Mouse (Mus musculus): ENCODE measurements around the gene Snapc2. TPM values are rescaled to one million over a fixed set of nuclear protein-coding genes. Genes with fewer than 3 reads are reported as not detected.
A peak's percentile ranks its signal among the peaks of the same experiment; 100 is the strongest.

Gene Snapc2
- polyA plus RNA-seq, 1 experiment from 2014 or later, result 60.2 TPM

DNA sequence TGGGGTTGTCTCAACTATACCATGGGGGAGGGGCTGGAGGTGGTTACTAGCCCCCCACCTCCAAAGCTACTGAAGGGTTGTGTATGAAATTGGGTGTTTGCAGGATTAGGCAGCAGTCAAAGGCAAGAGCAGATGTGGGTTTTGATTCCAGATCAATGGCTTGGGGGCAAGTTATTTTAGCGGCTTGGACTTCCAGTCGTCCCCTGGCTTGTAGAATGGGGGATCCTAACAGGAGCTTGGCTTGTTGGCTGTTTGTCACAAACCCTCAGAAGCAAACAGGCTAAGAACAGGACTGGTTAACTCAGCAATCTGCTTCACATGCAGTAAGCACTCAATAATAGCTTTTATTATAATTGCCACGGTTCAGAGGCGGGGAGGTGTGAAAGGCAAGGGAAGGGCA is 4.5 kb downstream of the Snapc2 start:
- H3K27ac ChIP-seq, result peak overlapping the region; percentile 97
- peak overlapping the region; percentile 74 for H3K4me2 ChIP-seq (replicated peaks)
- H3K4me3 ChIP-seq, result peak overlapping the region; percentile 82
- no peaks in the 10 kb centered on the region for H3K27me3 ChIP-seq
- no peaks in the 10 kb centered on the region for H3K9me3 ChIP-seq (replicated peaks)
- peaks cover 43% of the 10 kb centered on the region for H3K4me1 ChIP-seq
- peaks cover 48% of the 10 kb centered on the region for H3K36me3 ChIP-seq
- no peak for ATAC-seq (ENCODE audit: low FRiP score)
- WGBS, result 57% methylated on average over 4 of the region's 4 CpGs
- peak overlapping the region; percentile 86 for H3K9ac ChIP-seq

- Histone ChIP-seq H3K27me3 (no peaks in the 10 kb centered on the region), H3K36me3 (peaks cover 56% of the 10 kb centered on the region), H3K4me2 (replicated peaks) (peak overlapping the region; percentile 74), H3K4me3 (peak overlapping the region; percentile 82), H3K4me1 (peaks cover 40% of the 10 kb centered on the region), H3K9me3 (replicated peaks) (no peaks in the 10 kb centered on the region), H3K9ac (peak overlapping the region; percentile 86), H3K27ac (peak overlapping the region; percentile 97)
- 4% methylated on average over 34 of the region's 35 CpGs for WGBS
- peak; percentile 71 for ATAC-seq (ENCODE audit: low FRiP score)
Observed at GRCm38 (mm10) chr8:4258233-4258632, 5.4 kb downstream of the Snapc2 start.

- H3K27ac ChIP-seq, result peak overlapping the region; percentile 97
- peaks cover 37% of the 10 kb centered on the region for H3K4me1 ChIP-seq
- no peaks in the 10 kb centered on the region for H3K27me3 ChIP-seq
- no peaks in the 10 kb centered on the region for H3K9me3 ChIP-seq (replicated peaks)
- peak overlapping the region; percentile 86 for H3K9ac ChIP-seq
- peak overlapping the region; percentile 74 for H3K4me2 ChIP-seq (replicated peaks)
- peak overlapping the region; percentile 82 for H3K4me3 ChIP-seq
- under 1% methylated on average over 32 of the region's 32 CpGs for WGBS
- peaks cover 59% of the 10 kb centered on the region for H3K36me3 ChIP-seq
- peak; percentile 83 for ATAC-seq (ENCODE audit: low FRiP score)
Observed at GRCm38 (mm10) chr8:4258678-4259077, 5.8 kb downstream of the Snapc2 start.

GRCm38 (mm10) chr8:4259125-4259804 is 6.4 kb downstream of the Snapc2 start, which contains the start of gene Ctxn1:
TSS of gene Ctxn1 (minus strand) at chr8:4259274.
- Histone ChIP-seq H3K27ac (peak within 1 kb of the TSS; percentile 97), H3K4me1 (peaks cover 31% of the 10 kb centered on the region), H3K36me3 (peaks cover 65% of the 10 kb centered on the region), H3K9ac (peak within 1 kb of the TSS; percentile 86), H3K4me2 (replicated peaks) (peak within 1 kb of the TSS; percentile 74), H3K4me3 (peak within 1 kb of the TSS; percentile 82), H3K27me3 (no peaks in the 10 kb centered on the region), H3K9me3 (replicated peaks) (no peaks in the 10 kb centered on the region)
- ATAC-seq (ENCODE audit: low FRiP score), result peak; percentile 92
- WGBS, result 8% methylated on average over 25 of the region's 33 CpGs

DNA sequence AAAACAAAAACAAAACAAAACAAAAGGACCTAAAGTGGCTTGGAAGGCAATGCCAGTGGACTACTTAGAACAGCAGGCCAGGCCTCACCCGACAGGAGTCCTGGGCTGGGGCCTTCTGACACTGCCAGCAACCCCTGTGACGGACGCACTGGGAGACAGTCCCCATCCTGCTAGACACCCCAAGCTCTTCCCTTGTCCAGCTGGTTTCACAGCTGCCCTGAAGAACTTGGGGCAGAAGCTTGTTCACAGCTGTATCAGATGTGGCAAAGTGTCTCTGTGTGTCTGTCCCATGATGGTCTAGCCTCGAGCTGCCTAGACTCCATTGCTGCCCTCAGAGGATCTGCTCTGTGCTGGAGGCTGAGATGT is 6.9 kb downstream of the Snapc2 start:
- H3K9ac ChIP-seq, result peak overlapping the region; percentile 86; the same call in 1 of the 2 replicates
- peak overlapping the region; percentile 74; the same call in 1 of the 2 replicates for H3K4me2 ChIP-seq (replicated peaks)
- H3K4me3 ChIP-seq, result peak overlapping the region; percentile 82; the same call in 1 of the 2 replicates
- peak overlapping the region; percentile 97 for H3K27ac ChIP-seq
- H3K27me3 ChIP-seq, result no peaks in the 10 kb centered on the region
- H3K4me1 ChIP-seq, result peaks cover 27% of the 10 kb centered on the region
- peaks cover 67% of the 10 kb centered on the region for H3K36me3 ChIP-seq
- ATAC-seq (ENCODE audit: low FRiP score), result no peak
- WGBS, result 85% methylated on average over 4 of the region's 4 CpGs
- H3K9me3 ChIP-seq (replicated peaks), result no peaks in the 10 kb centered on the region

DNA sequence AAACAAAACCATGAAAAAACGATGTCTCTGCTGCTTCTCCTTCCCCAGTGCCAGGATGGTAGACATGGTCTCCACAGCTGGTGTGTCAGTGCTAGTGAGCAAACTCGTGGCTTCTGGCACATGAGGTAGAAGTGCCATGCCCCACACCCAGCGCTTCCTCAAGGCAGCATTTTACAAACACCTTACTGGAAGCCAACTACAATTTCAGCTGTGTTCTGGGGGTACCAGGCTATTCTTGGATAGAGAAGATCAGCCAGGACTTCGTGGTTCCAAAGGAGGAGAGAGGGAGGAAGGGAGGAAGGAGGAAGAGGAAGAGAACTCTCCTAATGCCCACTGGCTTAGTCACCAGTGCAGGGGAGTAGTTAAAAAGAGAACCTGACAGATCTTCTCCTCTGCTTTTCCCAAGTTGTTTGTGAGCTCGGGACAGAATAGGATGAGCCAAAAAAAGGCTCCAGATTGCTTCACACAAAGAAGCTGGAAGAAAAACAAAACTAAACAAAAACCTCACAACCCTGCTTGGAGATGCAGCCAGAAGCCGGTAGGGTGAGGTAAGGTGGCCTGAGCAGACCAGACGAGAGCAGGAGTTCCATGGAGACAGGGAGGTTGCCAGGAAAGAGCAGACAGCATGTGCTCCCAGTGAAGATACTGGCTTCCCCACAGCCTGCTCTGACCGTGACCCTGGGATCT is 10.4 kb downstream of the Snapc2 start:
- no peak for ATAC-seq (ENCODE audit: low FRiP score)
- WGBS, result 89% methylated on average over 8 of the region's 8 CpGs
- H3K9me3 ChIP-seq (replicated peaks), result no peaks in the 10 kb centered on the region
- peaks cover 83% of the 10 kb centered on the region for H3K36me3 ChIP-seq
- H3K27me3 ChIP-seq, result no peaks in the 10 kb centered on the region
- no peak overlapping the region for H3K4me3 ChIP-seq
- no peak overlapping the region for H3K4me2 ChIP-seq (replicated peaks)
- H3K27ac ChIP-seq, result no peak overlapping the region
- H3K4me1 ChIP-seq, result peaks cover 9% of the 10 kb centered on the region
- no peak overlapping the region for H3K9ac ChIP-seq

DNA sequence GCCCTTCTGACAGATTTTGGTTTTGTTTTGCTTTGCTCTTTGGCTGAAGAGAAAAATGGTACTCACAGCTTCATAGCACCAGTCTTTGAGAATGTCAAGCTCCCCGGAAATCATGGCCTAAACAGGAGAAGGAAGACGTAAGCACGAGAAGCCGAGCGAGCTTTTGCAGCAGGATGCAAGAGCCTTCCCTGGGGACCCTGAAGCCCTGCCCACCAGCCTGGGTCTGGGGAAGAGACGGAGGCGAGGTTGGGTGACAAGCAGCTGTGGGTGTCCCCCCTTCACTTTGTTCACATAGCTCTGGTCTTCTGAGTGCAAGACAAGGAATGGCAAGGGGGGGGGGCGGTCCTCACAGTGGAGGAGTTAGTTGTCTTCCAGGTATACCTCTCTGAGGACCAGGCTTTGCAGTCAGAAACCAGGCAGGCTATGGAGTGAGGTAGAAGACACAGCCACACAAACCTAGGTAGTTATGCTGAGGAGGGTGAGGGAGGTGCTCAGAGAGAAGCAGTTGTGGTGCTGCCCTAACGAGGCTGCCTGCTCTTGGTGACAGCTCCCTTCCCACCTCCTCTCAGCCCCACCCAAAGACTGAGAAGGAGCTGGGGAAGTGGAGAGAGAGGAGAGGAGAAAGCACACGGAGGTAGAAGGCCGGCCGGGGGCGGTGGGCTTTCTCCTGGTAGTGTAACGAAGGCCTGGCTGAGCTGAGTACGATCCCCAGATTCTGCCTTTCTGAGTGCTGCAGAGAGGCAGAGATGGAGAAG is 12.5 kb downstream of the Snapc2 start:
- H3K4me3 ChIP-seq, result no peak overlapping the region
- H3K36me3 ChIP-seq, result peaks cover 92% of the 10 kb centered on the region
- H3K27ac ChIP-seq, result no peak overlapping the region
- H3K9me3 ChIP-seq (replicated peaks), result no peaks in the 10 kb centered on the region
- no peak overlapping the region for H3K4me2 ChIP-seq (replicated peaks)
- H3K4me1 ChIP-seq, result no peaks in the 10 kb centered on the region
- no peak for ATAC-seq (ENCODE audit: low FRiP score)
- no peaks in the 10 kb centered on the region for H3K27me3 ChIP-seq
- WGBS, result 96% methylated on average over 15 of the region's 15 CpGs
- H3K9ac ChIP-seq, result no peak overlapping the region

- Histone ChIP-seq H3K9me3 (replicated peaks) (no peaks in the 10 kb centered on the region), H3K4me3 (no peak overlapping the region), H3K4me1 (no peaks in the 10 kb centered on the region), H3K9ac (no peak overlapping the region), H3K4me2 (replicated peaks) (no peak overlapping the region), H3K27me3 (no peaks in the 10 kb centered on the region), H3K36me3 (peaks cover 83% of the 10 kb centered on the region), H3K27ac (no peak overlapping the region)
- no peak for ATAC-seq (ENCODE audit: low FRiP score)
- WGBS, result 77% methylated on average over 15 of the region's 15 CpGs
Observed at GRCm38 (mm10) chr8:4267627-4268026, 14.7 kb downstream of the Snapc2 start.

DNA sequence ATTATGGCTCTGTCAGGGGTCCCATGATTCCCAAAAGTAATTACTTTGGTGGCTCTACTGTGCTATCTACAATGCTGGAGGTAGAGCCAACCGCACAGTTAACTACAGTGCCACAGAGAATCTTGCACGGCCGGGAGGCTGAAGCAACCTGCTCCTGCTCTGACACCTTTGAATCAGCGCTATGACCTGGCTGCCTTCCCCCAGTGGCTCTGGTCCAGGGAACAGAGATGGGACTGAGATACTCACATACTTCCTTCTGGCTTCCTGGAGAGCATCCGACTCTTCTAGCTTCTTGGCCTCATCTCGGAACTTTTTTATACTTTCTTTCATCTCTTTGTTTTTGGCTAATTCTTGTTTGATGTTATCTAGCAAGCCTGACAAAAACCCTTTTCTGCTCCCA is 16.7 kb downstream of the Snapc2 start:
- Histone ChIP-seq H3K4me1 (peaks cover 2% of the 10 kb centered on the region; the same call in 1 of the 2 replicates), H3K27me3 (no peaks in the 10 kb centered on the region), H3K4me2 (replicated peaks) (no peak overlapping the region), H3K9me3 (replicated peaks) (no peaks in the 10 kb centered on the region), H3K4me3 (no peak overlapping the region), H3K36me3 (peaks cover 78% of the 10 kb centered on the region), H3K9ac (no peak overlapping the region), H3K27ac (no peak overlapping the region)
- WGBS, result 96% methylated on average over 6 of the region's 6 CpGs
- ATAC-seq (ENCODE audit: low FRiP score), result no peak

DNA sequence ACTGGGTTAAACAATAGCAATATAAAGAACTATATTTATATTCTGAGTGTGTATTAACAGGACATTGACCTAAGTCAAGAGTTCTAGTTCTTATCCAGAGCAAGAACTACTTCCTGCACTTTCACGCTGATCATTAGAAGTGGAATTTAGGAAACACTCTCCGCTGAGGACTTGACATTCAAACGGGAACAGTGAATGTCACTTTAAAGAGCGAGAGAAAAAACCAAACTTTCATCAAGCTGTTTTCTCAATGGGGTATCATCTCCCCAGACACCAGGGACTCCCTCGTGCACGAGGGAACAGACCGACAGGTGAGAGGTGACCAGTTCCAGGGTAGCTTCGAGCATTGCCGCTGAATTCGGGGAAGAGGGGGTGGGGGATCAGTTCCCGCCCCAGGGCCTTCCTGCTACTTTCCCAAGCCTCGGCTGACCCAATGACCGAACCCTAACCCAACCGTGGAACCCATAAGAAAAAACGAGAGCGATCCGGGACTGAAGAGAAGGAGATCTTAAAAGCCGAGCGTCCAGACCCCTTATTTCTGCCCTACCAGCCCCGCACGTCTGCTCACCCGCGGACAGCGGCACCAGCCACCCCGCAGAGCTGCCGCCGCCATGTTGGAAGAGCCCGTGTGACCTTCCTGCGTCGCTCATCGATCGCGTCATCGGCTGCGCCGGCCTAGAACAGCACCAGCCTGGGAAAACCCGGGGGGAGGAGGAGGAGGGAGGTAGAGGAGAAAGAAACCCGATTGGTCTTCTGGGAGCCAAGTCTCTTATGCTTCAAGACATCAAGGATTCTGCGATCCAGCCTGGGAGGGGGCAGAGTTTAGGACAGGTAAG is 22.6 kb downstream of the Snapc2 start, which contains the start of gene Timm44:
Gene Timm44, minus strand, starts transcription at position 639 of the 836 bp plus-strand sequence.
- Histone ChIP-seq H3K9me3 (replicated peaks) (no peaks in the 10 kb centered on the region), H3K9ac (peak within 1 kb of the TSS; percentile 79), H3K4me2 (replicated peaks) (peak within 1 kb of the TSS; percentile 61), H3K27ac (peak within 1 kb of the TSS; percentile 76), H3K4me1 (peaks cover 7% of the 10 kb centered on the region), H3K36me3 (peaks cover 27% of the 10 kb centered on the region), H3K27me3 (no peaks in the 10 kb centered on the region), H3K4me3 (peak within 1 kb of the TSS; percentile 61)
- whole genome bisulfite sequencing, result under 1% methylated on average over 39 of the region's 39 CpGs
- peak; percentile 94 for ATAC-seq (ENCODE audit: low FRiP score)

DNA sequence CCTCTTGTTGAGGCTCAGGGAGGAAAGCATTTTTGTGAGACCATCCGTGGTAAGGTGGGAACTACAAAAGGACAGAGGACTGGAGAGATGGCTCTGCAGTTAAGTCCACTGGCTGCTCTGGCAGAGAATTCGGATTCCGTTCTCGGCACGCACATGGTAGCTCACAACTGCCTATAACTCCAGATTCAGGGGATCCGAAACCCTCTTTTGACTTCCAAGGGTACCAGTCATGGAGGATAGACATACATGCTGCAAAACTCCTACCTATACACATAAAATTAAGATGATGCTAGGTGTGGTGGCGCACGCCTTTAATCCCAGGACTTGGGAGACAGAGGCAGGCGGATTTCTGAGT is 23.2 kb downstream of the Snapc2 start:
- no peak for ATAC-seq (ENCODE audit: low FRiP score)
- Histone ChIP-seq H3K9me3 (replicated peaks) (no peaks in the 10 kb centered on the region), H3K36me3 (peaks cover 24% of the 10 kb centered on the region), H3K4me2 (replicated peaks) (peak overlapping the region; percentile 61), H3K27ac (peak overlapping the region; percentile 76), H3K4me3 (peak overlapping the region; percentile 61), H3K27me3 (no peaks in the 10 kb centered on the region), H3K4me1 (peaks cover 7% of the 10 kb centered on the region), H3K9ac (peak overlapping the region; percentile 79)
- 31% methylated on average over 9 of the region's 9 CpGs for WGBS

Measured in hindbrain, embryonic 12.5 days (tissue).